Mouse (Mus musculus) C2C12 (cell line): ENCODE results near the gene Sel1l2.

Experiments used
- CEBPB ChIP-seq: IDR thresholded peaks from one replicate; pipeline ENCODE4 v1.6.1; 2011; ENCODE audit warnings: low read depth, mild to moderate bottlenecking, control low read depth, moderate library complexity
- CTCF ChIP-seq: IDR thresholded peaks from one replicate; pipeline ENCODE4 v1.5.1; 2011; ENCODE audit not compliant: control insufficient read depth, insufficient read depth, insufficient read length
- MAX ChIP-seq: IDR thresholded peaks from one replicate; pipeline ENCODE4 v1.6.1; 2011; ENCODE audit warnings: mild to moderate bottlenecking, control low read depth
- USF1 ChIP-seq: IDR thresholded peaks from one replicate; pipeline ENCODE4 v1.6.1; 2011; ENCODE audit warnings: low read depth, mild to moderate bottlenecking, control low read depth, moderate library complexity

GRCm38 (mm10) chr2:140220325-140220724 is 169.2 kb downstream of the Sel1l2 start:
- TF ChIP-seq CTCF (no peak), CEBPB (no peak), MAX (no peak), USF1 (no peak)
